Mouse (Mus musculus) adipose tissue, adult 10 weeks (tissue): ENCODE measurements around the gene Tmeff1. TPM values are rescaled to one million over a fixed set of nuclear protein-coding genes. Genes with fewer than 3 reads are reported as not detected.

Experiments used
- polyA plus RNA-seq: library from polyadenylated mRNA; stranded (reverse); fragments of 350-450 nt; fragmentation: Illumina TruSeq; extraction: RNeasy Lipid Tissue Mini Kit (QIAGEN cat#74804); gene quantifications from one replicate; pipeline ENCODE4 v1.2.3, GENCODE M21; 2014; ENCODE audit warnings: low read depth, low replicate concordance

Gene Tmeff1
- polyA plus RNA-seq: 11.9 TPM

GRCm38 (mm10) chr4:48584421-48585240 is at the start of gene Tmeff1:
TSS of gene Tmeff1 (plus strand) at chr4:48585174.

DNA sequence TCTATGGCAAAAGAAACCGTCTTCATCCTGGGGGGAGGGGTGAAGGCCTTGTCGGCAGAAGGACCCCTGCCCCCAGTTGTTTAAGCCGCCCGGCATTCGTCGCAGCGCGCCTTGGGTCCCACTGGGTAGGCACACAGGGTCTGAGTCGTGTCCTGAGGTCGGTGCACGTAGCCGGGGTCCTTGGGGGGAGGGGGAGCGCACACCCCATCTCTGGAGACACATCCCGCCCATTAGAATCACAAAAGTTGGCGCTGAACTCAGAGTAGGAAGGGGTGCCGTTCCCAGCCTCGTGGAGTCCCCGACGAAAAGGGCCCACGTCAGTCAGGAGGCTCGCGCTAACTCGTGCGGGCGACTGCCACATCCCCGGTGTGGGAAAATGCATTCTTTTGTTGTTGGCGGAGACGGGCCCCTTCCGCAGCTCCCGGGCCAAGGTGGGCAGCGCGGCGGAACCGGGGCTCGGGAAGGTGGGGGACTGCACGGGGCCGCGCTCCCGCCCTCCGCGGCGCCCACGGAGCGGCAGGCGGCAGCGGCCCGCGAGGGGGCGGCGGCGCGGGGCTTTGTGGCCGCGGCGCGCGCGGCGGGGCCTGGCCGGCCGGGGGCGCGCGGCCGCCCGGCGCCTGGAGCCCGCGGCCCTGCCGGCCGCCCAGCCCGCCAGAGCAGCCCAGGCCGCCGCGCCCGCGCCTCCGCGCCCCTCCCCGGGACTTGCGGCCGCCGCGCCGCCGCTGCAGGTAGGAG is 45.0 kb upstream of the Tmeff1 start, which contains the start of gene Msantd3:
Gene Msantd3 (plus strand): TSS at position 95 of the 735 bp plus-strand sequence.

GRCm38 (mm10) chr4:48663271-48663670 is 78.3 kb downstream of the Tmeff1 start, which contains the start of gene Cavin4:
TSS of gene Cavin4 (plus strand) at chr4:48663514.

Other genes starting within 250 kb of the Tmeff1 start
- 18.7 TPM for gene Tex10, start 111.7 kb upstream of the Tmeff1 start, polyA plus RNA-seq
- 6.5 TPM for gene Msantd3, start 45.2 kb upstream of the Tmeff1 start, polyA plus RNA-seq
- 0.15 TPM for gene Cavin4, start 78.3 kb downstream of the Tmeff1 start, polyA plus RNA-seq